Mouse (Mus musculus) thymus, postnatal 25 days (tissue): ENCODE results near the gene Gm5039.
"Not testable (repeated sequence)": the region's sequence is repeated elsewhere in the genome, so short reads cannot be mapped to it uniquely, and the experiment has no call there.

ENCODE experiments used
- DNase-seq: peaks from one replicate; pipeline ENCODE4 v3.0.0; 2022

The Gm5039 gene

DNA sequence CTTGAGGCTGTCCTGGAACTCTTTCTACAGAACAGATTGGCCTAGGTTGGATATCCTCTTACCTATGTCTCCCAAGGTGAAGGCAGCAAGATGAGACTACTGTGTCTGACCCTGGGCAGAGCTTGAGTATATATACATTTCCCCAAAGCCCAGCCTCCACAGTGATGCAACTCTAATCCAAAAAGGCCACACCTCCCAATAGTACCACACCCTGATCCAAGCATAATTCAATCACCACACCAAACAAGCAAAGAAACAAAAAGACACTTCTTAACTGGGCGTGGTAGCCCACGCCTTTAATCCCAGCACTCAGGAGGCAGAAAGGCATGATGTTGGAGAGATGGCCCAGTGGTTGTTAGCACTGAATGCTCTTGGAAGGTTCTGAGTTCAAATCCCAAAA, at the start of gene Gm5039:
Gm5039 (minus strand) TSS at position 101 of the 400 bp plus-strand sequence.
- not testable (repeated sequence) for DNase-seq

DNA sequence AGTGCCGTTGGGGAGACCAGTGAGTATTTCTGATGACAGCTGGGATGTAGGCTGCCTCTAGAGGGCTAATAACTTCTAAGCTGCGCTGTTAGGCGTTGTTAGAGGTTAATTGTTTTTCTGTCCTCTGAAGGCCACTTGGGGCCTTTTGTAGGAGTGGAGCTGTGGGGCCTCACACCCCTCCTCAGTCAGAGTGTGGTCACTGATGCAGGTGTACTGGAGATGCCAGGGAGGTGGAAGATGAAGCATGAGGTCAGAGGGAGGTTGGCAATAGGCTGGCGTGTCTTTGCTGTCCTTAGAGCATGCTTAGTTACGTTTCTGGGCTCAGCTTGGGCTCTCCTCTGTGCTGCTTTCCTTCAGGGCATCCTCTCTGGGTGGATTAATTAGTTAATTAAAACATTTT, 48.2 kb upstream of the Gm5039 start:
- no peak for DNase-seq

DNA sequence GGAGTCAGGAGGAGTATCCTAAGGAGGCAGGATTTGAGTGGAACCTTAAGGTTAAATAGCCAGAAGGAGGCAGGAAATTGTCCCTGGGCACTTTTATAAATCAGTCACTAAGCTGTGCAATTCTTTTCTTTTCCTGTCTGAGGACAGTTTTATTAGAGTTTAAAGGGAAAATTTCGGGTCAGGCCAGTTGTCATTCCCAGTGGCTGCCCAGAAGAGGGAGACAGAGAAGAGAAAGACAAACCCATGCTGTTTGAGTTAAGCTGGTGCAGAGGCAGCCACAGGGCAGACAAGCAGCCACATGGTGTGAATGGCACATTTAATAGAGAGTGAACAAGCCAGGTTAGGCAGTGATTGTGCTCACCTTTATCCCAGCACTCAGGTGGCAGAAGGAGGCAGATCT, 46.5 kb upstream of the Gm5039 start:
- not testable (repeated sequence) for DNase-seq

DNA sequence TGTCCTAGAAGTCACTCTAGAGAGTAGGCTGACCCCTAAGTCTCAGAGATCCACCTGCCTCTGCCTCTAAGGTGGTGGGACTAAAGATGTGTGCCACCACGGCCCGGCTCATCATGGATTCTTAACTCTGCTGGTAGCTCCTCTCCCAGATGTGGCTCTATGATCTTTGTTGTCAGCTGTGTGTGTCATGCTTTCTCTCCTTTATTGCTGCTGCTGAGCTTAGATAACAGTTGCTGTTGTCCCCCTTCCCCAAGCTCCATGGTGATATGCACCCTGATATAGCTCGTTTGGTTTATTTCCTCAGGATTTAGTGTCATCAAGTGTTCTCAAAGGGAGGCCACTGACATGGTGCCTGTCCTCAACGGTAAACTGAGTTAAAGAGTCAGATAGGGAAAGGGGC, 45.9 kb upstream of the Gm5039 start:
- not testable (repeated sequence) for DNase-seq

DNA sequence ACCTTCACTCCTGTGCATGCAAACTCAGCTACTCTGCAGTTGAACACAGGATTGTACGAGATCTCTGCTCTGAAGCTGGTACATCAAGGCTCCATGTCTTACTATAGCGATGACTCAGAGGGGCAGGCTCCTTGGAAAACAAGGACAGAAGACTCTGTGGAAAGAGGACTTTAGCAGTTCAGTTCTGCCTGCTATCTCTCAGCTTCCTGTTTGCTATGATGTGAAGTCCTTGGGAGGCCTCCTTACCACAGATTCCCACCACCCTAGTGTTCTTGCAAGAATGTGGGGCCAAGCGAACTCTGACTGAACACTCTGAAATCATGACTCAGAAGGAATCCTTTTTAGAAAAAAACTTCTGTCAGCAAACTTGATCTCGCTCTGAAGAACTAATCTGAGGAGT, 44.8 kb upstream of the Gm5039 start:
- no peak for DNase-seq

DNA sequence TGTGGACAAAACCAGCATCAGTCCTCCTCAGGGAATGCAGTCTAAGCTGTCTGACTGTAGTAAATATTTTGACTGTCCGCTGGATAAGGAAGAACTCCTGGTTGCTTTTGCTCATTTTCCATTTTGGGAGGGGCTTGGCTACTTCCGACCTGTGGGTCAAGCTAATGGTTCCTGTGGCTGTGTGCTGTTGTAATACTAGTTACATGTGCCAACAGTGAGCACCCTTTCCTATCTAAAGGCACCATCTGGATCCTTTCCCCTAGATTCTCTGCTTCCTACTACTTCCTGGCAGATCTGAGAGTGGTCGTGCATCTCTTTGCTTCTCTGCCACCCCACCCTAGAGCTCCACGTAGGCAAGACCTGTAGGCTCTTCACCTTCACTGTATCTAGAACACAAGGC, 43.8 kb upstream of the Gm5039 start:
- no peak for DNase-seq

DNA sequence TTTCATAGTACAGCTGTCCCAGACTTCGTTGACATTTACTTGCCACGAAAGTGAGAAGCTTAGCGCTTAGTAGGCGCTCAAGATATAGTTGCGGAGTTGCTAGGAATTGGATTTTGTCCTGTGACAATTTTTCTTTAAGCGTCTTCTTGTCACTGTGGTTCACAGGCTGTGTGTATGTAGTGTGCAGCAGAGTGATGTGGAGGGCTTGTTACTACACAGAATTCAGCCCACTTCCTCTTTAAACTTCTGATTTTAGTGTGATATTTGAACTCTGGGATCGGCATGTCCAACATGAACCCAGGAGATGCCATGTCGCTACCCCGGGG, 37.3 kb upstream of the Gm5039 start:
- no peak for DNase-seq

DNA sequence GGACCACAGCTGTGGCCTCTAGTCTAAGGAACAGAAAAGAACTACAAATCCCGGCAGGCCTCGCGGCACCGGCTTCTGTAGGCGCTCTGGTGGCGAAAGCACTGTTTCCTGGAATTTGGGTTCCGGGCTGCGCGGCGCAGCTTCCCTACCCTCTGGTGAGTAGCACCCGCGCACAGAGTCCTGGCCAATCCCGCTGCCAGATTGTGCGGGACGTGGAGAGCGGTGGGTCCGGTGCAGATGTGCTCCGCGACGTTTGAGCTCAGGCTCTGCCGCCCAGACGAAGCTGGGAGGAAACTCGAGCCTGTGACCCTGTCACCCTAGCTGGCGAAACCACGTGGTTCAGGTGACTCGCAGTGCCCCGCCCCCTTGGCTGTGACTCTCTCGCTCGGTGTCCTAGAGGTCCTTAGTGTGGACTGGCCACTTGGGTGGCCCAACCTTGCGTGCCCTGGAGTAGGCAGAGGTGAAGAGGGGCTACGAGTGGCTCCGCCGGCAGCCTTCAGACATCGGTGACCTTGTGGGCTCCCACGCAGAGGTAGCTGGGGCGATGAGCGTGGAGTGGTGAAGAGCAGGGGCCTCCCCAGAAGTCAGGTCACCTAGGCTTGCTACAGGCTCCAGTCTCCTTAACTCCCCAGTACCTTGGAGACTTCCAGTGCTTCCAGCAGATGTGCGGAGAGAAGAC, 36.8 kb upstream of the Gm5039 start, which contains the start of gene Adck1:
Adck1 (plus strand) TSS at position 114 of the 679 bp plus-strand sequence.
- DNase-seq, result peak; percentile 88

DNA sequence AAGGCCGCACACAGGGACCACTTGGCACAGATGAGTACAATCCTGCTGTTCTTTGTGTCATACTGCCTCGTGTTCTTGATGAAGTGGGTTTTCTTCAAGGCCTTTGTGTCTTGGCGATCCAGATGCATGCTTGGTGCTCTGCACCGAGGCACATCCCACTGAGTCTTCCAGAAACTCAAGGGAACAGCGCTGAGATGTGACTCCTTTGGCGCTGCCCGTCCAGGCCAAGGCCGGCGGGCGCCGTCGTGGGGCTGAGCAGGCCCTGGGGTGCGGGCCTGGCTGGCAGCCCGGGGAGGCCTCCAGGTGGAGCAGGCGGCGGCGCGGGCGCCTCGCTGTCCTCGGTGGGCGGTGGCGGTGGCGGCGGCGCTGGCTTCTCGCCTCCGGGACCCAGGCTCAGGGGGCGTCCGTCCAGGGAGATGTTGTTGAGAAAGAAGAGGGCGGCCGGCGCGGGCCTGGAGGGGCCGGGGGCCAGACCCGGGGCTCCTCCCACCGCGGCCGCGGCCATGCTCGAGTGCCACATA, 30.4 kb upstream of the Gm5039 start:
- no peak for DNase-seq

DNA sequence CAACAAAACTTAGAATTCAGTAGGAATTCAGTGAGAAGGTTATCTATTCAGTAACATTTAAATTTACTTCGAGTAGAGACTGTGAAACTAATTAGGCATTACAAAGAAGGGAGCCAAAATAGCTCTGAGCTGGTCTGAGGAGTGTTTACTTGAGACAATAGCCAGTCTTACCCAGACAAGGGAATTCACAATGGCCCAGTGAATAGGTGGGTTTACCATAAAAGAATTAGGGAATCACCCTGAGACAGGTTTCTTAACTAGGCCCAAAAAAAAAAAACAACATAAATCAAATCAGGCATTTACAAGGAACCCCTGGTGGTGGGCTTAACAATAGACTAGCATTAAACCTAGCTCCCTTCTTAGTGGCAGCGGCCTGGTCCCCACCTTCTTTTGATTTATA, 17.5 kb upstream of the Gm5039 start:
- DNase-seq, result not testable (repeated sequence)

DNA sequence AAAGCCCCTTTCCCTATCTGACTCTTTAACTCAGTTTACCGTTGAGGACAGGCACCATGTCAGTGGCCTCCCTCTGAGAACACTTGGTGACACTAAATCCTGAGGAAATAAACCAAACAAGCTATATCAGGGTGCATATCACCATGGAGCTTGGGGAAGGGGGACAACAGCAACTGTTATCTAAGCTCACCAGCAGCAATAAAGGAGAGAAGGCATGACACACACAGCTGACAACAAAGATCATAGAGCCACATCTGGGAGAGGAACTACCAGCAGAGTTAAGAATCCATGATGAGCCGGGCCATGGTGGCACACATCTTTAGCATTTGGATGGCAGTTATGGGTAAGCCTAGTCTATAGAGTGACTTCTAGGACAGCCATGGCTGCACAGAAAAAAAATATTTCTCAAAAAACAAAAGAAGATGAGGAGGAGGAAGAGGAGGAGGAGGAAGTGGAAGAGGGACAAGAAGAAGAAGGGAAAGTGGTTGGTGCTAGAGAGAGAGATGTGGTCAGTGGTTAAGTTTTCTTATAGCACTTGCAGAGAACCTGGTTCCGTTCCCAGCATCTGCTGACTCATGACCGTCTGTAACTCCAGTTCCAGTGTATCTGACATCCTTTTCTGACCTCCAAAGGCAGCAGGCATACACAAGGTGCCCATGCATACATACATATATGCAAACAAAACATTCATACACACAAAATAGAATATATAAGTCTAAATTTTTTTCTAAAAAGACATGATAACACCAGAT, 13.0 kb upstream of the Gm5039 start:
- DNase-seq, result not testable (repeated sequence)

DNA sequence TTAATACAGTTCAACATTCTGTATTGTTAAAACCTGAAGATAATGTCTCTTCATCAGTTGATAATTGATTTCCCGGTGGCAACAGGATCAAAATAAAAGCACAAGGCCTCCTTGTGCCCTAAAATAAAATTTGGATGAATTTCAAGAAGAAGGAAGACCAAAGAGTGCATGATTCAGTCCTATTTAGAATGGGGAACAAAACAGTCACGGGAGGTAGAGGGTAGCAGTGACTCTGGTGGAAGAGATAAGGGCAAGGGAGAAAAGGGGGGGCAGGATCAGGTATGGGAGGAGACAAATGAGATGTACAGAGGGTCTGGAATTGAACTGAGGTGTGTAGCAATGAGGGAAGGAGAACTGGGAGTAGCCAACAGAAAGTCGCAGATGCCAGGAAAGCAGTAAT, 9.3 kb downstream of the Gm5039 start:
- DNase-seq, result no peak

DNA sequence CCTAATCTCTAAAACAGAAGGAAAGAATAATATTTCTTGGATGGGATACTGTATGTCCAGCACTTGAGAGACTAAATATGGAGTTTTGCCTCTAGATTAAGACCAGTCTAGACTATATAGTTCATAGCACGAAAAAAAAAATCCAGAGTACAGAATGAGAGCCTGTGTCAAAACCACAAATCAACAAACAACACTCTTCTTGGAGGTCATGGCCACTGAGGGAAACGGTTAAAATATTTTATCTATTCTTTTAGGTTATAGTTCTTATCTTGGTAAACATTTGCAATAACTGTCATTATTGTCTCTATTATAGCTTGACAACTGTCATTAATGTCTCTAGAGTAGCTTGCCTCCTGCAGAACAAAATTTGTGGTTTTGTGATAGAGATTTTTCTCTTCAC, 26.7 kb downstream of the Gm5039 start:
- not testable (repeated sequence) for DNase-seq

DNA sequence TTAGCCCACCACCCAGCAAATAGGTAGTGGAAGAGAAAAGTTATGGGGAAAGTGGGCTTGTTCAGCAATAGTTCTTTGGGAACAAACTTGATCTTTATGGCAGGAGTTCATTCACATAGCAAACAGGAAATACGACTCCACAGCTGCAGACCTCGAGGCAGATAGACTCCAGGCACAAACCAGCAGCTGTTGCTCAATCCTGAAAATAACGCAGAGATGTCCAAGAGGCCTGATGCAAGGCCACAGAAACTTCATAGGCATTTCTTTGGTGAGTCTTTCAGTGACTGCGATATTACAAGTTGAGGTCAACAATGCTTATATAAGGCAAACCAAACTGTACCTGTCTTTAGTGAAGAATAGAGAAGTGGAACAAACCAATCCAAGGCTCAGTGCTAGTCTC, 30.7 kb downstream of the Gm5039 start:
- not testable (repeated sequence) for DNase-seq

DNA sequence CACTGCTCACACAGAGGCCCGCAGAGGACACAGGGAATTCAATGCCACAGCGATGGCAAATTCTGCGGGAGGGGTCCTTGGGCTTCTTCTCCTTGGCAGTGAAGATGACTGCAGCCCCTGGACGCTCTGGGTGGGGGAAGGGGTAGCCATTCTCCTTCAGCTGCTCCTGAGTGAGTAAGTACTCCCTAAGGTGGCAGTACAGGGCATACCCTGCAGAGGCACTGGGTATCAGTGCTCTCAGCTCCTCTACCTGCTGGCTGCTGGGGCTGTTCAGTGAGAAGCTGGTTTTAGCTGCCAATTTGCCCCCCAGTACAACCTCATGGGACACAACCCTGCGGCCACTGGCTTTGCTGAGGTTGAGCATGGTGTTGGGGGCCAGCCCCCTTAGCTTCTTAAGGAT, 38.6 kb downstream of the Gm5039 start:
- DNase-seq, result not testable (repeated sequence)

DNA sequence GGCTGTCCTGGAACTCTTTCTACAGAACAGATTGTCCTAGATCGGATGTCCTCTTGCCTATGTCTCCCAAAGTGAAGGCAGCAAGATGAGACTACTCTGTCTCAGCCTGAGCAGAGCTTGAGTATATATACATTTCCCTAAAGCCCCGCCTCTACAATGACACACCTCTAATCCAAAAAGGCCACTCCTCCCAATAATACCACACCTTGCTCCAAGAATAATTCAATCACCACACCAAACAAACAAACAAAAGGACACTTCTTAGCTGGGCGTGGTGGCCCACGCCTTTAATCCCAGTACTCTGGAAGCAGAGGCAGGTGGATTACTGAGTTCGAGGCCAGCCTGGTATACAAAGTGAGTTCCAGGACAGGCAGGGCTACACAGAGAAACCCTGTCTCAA, 49.4 kb downstream of the Gm5039 start, which contains the start of gene Gm5662:
Gm5662 (minus strand) TSS at position 101 of the 400 bp plus-strand sequence.
- not testable (repeated sequence) for DNase-seq
